Mouse (Mus musculus) layer of hippocampus, postnatal 25 days (tissue): ENCODE measurements around the gene Arhgap31. TPM values are rescaled to one million over a fixed set of nuclear protein-coding genes. Genes with fewer than 3 reads are reported as not detected.

ENCODE experiments used
- DNase-seq, 2 experiments: peaks; one replicate each; pipeline ENCODE4 v3.0.0; 2022; ENCODE audit warnings: mixed read lengths in 2 of 2, low spot score in 1 of 2; ENCODE audit errors: extremely low spot score in 1 of 2
- total RNA-seq, 2 experiments: library from RNA; stranded (reverse); gene quantifications; 2 replicates each; pipeline ENCODE4 v1.2.3; 2021

Gene Arhgap31
- total RNA-seq, 2 experiments from 2014 or later, result 18.1 to 18.7 TPM

DNA sequence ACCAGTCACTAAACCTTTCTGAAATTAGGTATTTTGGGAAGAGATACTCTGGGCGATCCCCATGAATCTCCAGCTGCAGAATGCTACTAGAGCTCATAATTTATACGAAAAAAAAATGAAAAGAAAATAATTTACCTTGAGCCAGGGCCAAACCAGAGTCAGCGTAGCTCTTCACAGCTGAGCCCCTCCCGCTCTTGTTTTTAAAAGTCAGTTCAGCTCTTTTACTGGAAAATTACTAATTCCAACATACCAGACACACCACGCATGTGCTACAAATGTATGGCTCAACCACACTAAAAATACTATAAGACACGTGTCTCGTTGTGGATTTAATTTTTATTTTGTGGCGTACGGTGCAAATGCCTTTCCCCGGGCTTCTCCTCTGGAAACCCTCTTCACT is 50.5 kb downstream of the Arhgap31 start:
- no peak for DNase-seq

DNA sequence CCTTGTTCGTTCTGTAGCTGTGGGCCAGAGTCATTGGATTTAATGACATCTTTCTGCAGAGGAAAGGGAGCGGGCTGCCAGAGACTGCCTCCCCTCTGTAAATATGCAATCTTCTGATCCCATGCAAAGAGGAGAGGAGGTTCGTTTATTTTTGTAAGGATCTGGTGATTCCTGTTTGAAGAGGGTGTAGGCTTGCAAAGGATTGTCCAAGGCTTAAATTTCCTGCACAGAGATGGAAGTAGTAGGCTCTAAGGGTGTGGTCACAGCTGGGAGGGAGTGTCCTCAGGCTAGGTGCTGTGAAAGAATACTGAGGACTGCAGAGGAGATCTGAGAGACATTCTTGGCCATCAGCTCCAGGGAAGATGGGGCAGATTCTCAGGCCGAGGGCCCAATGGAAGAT is 58.8 kb downstream of the Arhgap31 start:
- no peak for DNase-seq

DNA sequence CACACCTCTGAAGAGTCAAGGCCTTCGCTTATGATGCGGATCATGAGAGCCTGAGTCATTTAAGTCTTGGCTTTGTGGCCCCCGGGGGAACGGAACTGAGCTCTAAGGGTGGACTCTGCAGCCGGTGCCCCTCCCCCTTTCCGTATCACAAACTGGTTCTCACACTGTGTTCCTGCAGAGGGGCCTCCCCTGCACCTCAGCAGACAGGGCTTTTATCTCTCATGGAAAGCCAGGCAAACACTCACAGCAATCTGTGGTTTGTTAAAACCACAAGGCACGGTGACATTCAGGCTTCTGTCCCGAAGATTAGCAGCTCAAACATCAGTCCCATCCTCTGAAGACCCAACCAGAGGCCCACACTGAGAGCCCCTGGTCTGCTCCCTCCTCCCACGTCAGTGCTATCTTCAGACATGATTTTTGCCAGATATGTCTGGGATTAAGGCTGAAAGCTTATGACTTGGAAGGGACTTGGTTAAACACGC is 59.6 kb downstream of the Arhgap31 start:
- DNase-seq, result no peak

DNA sequence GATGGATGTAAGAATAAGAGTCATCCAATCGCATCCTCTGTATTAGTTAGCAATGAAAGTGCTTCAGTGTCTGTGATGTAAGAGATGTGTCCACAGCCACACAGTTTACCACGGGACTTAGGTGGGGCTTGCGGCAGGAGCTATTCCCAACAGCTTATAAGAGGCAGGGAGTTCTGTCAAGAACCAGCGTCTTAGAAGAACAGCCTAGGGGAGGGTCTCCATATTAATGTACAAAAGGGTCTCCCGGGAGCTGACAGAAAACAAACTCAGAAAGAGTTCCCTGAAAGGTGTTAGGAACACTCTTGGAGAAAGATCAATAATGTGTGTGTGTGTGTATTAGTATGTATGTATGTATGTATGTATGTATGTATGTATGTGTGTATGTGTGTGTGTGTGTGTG is 60.4 kb downstream of the Arhgap31 start:
- no peak for DNase-seq

DNA sequence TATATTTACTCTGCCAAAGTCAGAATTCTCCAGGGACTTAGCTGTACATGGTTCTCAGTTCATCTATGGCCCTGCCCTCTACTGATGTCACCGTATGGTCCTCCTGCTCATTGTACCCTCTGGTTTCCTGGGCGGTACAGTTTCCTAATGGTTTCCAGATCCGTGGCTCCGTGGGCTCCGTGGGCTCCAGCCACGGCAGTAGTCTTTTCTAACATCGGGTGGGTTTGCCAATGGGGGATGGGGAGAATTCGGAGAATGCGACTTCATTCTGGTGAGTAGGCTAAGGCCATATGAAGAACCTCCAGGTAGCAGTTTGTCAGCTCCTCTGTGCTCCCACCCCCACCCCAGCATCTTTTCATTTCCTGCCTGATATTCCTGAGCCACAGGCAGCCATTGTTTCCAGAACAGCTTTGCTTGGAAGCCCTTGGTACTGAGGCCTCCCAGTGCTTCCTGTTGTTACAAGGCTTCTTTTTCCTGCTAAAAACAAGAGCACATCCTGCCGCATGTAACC is 61.3 kb downstream of the Arhgap31 start:
- DNase-seq, result no peak

DNA sequence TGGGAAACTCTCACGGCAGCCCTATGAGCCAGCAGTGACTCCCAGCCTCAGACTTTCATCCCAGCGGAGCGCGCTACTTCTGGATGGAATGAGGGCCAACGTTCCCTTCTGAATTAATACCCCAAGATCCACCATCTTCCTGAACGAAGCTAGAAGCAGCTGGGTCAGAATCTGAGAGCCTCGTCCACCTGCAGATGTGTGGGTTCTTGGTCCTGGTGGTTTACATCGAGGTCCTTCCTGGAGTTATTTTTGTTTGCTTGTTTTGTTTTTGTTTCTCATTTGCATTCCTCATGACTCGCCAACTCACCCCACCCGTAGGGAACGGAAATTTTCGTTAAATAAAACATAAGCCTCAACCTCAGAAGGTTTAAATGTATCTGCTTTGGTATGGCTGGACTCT is 61.8 kb downstream of the Arhgap31 start:
- no peak for DNase-seq

DNA sequence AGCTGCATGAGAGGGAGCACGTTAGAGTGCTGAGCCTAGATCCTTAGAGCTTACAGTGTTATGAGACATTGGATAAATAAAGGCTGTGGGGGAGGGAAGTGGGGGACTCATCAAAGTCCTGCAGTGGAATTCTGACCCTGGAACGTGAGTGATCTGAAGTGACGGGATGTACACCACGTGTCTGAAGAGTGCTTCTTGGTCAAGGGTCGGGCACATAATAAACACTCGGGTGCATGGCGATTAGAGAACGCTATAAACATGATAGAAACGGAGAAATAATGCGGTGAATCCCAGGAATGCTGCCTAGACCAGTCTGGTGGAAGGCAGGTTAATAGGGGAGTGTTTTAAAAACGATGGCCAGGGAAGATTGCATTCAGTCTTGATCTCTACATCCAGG is 63.6 kb downstream of the Arhgap31 start:
- DNase-seq, result no peak

DNA sequence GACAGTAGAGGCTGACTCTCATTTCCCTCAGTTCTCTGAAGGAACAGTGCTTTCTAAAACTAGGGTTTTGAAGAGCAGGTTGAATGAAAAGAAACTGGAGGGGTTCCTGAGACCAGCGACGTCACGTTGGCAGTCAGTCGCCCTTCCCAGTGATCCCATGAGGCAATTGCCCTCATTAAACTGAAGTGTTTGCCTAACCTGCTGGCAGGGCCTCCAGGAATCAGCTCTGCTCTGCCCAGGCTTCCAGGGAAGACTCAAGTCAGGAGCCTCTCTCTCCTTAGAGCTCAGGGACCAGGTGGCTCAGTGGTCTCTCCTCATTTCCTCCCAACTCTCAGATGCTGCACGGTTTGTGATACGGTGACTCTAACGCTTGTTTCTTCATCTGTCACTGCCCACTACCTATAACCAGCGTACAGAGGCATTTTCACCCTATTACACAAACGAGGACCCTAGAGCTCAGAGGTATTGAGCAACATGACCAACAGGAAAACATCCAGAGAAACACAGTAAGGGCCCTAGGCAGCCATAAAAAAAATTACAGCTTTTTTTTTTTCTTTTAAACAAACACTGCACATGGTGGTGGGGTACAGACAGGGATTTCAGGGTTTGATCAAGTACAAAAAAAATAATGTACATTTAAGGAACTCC is 64.2 kb downstream of the Arhgap31 start:
- no peak for DNase-seq

DNA sequence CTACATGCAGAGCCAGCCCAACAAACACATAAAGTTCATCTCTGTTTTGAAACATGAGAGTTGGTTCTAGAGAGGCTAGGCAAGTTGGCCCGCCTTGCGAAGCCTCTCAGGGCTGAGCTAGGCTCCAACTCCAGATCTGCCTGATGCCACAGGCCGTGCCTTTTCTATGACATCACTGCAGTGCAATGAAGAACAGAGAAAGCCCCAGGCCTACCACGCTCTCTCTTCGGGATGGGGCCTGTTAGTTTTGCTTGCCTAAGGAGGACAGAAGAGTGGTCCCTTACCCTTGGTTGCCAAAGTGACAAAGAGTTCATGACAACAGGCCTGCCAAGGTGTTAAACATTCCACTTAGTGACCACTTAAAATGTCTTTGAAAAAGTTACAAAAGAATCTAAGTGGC is 64.9 kb downstream of the Arhgap31 start:
- DNase-seq, result no peak

DNA sequence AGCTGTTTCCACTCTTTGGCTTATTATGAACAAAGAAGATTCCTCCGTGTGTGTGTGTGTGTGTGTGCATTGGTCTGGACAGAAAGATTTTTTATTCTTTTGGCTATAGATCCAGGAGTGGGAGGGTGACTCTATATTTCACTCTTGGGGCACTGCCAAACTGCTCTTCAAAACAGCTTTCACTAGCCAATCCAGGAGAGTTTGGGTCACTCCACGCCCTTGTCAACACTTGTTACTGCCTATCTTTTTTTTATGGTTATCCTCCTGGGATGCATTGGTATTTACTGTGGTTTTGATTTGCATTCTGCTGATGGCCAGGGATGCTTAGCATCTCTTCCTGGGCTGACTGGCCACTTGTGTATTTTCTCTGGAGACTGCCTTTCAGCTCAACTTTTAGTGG is 68.6 kb downstream of the Arhgap31 start:
- DNase-seq, result no peak

DNA sequence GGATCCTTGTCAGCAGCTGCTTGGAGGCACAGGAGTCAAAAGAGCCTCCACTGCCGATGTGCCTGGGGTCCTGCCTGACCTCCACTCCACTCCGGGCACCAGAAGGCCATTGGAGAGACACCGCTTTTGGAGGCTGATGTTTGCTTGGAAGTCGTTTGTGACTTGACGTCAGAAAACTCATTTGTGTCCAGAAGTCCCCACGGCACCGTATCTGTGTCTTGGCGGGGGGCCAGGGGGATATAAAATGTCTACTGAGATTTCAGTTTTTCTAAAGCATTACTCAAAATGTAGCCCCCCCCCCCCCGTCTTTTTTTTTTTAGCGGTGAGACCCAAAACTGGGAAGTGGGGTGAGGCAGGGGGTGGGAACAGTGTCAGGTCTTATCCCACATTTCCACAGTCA is 76.0 kb downstream of the Arhgap31 start:
- DNase-seq, result no peak

DNA sequence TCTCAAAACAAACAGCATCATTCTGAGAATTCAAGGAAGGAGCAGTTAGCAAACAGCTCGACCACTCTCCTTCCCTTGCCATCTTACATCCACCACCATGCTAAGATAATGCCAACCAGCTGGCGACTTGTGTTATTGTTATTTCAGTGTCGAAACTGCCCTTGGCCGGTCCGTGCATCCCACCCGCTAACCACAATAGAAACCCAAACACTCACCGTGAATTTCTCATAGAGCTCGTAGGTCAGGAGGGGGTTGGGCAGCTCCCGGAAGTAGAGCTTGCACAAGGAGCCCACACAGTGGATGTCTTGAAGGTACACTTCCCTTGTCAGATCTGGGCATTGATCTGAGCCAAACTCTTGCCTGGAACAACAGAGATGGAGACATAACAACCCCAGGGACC is 76.4 kb downstream of the Arhgap31 start:
- no peak for DNase-seq

DNA sequence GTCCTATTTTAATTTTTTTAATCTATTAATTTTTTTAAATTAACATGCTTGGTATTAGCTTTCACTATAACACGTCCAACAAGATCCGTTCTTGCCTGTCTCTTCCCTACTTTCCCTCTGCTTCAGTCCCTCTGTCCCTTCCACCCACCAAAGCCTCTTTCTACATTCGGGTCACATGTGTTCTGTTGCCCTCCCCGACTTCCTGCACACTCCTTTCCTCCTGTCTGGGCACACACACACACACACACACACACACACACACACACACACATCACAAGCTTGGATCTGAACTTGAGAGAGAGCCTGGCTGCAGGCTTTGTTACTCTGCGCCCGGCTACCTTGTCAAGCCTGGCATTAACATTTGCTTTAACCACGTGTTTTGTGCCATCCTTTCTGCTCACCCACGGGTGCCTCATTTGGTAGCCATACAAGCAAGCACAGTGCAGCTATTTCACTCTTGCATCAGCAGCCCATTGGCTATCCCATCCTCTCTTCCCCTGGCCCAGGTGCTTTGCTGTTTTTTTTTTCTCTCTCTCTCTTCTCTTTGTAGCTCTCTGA is 77.2 kb downstream of the Arhgap31 start:
- no peak for DNase-seq

DNA sequence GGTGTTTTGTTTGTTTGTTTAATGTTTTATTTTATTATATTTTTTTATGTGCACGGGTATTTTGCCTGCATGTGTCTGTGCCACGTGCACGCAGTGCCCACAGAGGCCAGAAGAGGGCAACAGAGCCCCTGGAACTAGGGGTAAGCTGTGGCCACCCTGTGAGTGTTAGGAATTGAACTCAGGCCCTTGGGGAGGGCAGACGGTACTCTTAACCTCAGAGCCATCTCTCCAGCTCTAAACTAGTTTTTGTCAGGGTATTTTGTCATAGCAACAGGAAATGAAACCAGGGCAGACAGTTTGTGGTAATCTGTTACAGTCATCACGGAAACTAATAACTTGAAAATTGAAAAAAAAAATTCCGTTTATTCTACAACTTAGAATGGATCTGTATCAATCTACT is 80.9 kb downstream of the Arhgap31 start:
- peak; percentile 20 to 66 for DNase-seq

DNA sequence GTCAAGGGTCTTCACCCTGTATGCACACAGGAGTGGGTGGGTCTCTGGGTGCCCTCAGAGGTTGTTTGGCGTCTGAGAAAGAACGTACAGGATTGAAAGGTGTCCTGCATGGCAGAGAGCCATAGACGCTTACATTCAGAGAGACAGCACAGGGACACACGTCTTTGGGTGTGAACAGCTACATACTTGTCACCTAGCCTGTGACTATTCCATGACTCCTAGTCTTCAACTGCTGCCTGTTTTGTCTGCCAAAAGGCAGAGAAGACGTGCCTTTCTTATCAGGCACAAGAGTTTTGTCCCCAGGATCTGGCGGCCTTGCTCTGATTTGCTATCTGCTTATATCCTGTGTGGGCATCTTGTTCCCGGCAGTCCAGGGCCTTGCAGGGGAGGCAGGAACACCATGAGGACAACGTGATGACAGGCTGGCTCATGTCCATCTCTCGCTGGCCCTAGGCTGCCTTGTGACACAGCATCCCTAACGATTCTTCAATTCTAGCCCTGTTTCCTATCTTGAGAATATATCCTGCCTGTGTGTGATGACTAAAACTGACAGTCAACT is 87.2 kb downstream of the Arhgap31 start:
- DNase-seq, result no peak

DNA sequence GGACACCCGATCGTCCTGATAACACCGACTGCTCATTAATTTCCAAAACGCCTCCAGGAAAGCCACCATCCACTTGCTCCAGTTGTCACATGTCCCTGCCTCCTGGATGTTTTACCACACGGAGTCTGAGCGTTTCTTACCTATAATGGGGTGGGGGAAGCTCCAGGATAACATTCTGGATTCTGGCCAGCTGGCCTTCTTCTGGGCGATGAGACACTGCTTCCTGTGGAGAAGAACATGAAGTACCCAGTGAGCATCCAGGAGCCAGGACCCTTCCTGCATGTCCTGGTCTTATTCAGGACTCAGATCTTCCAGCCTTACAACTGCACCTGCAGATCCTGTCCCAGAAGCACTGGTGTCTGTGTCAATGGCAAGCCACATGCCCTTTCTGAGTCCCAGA is 87.7 kb downstream of the Arhgap31 start:
- DNase-seq, result no peak

DNA sequence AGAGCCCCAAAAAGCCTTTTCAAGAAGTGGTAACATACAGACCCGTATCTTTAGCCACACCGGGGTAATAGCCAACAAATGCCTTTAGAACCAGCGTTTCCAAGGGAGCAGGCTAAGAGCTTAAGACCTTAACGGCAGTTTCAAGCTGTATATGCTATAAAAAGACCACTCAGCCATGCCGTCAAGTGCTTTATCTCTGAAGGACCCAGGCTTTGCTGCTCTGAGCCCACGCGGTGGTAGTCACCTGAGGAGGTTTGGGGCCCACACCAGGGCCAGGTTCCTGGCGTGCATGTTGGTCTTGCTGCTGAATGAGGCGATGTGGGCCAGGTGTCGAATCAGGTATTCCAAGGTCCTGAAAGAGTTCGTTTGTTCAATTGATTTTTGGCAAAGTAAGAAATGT is 88.8 kb downstream of the Arhgap31 start:
- no peak for DNase-seq

DNA sequence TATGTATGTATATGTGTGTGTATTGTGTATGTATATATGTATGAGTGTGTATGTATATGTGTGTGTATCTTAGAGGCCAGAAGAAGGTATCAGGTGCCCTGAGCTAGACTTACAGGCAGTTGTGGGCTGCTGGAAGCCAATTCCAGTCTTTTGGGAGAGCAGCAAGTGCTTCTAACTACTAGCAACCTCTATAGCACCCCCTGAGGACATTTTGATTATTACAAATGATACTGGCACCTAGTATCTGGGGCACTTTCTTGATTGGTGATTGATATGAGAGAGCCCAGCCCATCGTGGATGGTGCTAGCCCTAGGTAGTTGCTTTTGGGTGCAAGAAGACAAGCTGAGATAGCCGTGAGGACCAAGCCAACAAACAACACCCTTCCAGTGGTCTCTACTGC is 90.8 kb downstream of the Arhgap31 start:
- DNase-seq, result no peak

DNA sequence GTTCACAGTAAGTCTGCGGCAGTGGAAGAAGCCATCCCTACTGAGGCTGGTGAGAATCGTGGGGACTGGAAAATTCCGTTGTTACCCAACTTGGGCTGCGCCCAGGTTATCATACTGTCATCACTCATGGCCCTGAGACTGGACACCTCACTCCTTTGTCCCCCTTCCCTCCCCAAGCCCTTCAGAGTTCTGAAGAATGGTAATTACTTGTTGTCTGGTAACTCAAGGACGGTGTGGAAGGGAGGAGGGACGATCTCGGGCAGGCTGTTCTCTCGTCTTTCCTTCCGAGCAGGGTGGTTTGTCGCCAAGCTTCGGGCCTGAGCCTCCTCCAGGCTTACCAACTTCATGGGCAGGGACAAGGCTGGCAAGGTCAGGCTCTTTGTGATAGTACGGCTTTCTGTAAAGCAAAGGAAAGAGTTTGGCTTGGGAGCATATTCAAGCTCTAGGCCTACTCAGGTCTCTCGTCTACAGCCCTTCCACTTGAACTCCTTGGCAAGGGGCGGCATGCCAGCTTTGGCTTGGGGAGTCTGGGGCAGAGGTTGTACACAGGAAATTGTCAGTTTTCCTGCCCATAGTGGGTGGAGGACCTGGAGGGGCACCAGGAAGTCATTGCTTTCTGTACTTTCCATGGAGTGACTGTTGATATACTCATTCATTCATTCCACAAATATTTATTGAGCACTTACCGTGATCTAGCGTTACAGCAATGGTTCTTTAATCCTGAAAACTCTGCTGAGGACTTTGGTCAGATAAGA is 92.2 kb downstream of the Arhgap31 start:
- no peak for DNase-seq

DNA sequence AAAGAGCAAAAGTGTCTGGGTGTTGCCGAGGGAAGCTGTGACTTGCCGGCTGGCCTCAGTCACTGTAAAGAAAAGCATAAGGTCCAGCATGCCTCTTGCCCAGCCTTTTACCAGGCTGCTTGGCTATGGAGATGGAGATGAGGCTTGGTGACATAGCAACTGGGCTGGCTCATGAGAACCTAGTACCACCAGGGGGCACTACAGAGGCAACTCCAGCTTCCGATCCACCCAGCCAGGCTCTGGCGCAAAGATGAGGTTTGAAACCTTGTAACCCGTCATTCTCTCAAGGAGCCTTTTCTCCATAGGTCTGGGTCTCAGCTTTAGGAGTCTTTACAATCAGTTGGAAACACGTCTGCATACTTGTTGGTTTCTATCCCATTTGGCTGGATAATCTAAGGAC is 94.0 kb downstream of the Arhgap31 start:
- DNase-seq, result peak; percentile 66 to 88

DNA sequence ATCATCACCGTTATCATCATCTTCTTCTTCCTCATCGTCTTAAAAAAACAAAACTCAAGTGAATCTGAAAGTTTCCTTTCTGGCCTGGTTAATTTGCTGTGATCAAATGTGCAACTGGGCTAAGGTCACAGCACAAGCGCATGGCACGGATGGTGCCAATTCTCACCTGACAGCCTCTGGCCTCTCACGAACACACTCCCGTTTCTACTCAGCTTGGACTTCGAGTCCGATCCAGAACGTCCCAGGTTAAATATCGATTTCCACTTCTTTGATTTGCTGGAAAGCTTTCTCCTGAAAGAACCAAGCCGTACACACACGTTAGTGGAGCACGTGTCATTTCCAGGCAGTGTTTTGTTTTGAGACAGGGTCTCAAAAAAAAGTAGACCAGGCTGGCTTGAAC is 95.1 kb downstream of the Arhgap31 start:
- DNase-seq, result no peak
